Mouse (Mus musculus) heart, adult 8-10 months (tissue): ENCODE data around the gene Ppm1n. TPM values are rescaled to one million over a fixed set of nuclear protein-coding genes. Genes with fewer than 3 reads are reported as not detected.

Experiments used
- DNase-seq: peaks from one replicate; pipeline ENCODE4 v3.0.0; 2022; ENCODE audit warnings: low spot score
- total RNA-seq, 4 experiments: library from RNA; stranded (reverse); gene quantifications; 2 replicates each; pipeline ENCODE4 v1.2.4; 2022

Gene Ppm1n
- total RNA-seq, 4 experiments from 2014 or later: not detected

- DNase-seq: peak; percentile 77
Observed at GRCm38 (mm10) chr7:19307739-19308453, 28.0 kb upstream of the Ppm1n start.

- DNase-seq: no peak
Observed at GRCm38 (mm10) chr7:19306819-19307738, 27.2 kb upstream of the Ppm1n start.

- DNase-seq: no peak
Observed at GRCm38 (mm10) chr7:19305796-19306765, 26.2 kb upstream of the Ppm1n start.

- no peak for DNase-seq
Observed at GRCm38 (mm10) chr7:19305413-19305735, 25.5 kb upstream of the Ppm1n start.

GRCm38 (mm10) chr7:19304501-19305412 lies 24.9 kb upstream of the Ppm1n start:
- DNase-seq: no peak

- DNase-seq: peak; percentile 71
Observed at GRCm38 (mm10) chr7:19303770-19304169, 23.9 kb upstream of the Ppm1n start.

GRCm38 (mm10) chr7:19303046-19303305 lies 23.1 kb upstream of the Ppm1n start:
- no peak for DNase-seq

- no peak for DNase-seq
Observed at GRCm38 (mm10) chr7:19302264-19303045, 22.6 kb upstream of the Ppm1n start.

GRCm38 (mm10) chr7:19301461-19302263 lies 21.8 kb upstream of the Ppm1n start:
- DNase-seq: no peak

- DNase-seq: peak; percentile 84
Observed at GRCm38 (mm10) chr7:19300501-19301421, 20.9 kb upstream of the Ppm1n start.

GRCm38 (mm10) chr7:19299194-19299593 lies 19.3 kb upstream of the Ppm1n start:
- DNase-seq: no peak

- DNase-seq: no peak
Observed at GRCm38 (mm10) chr7:19297794-19298193, 17.9 kb upstream of the Ppm1n start.

- DNase-seq: no peak
Observed at GRCm38 (mm10) chr7:19297034-19297433, 17.2 kb upstream of the Ppm1n start.

GRCm38 (mm10) chr7:19295503-19296185 lies 15.8 kb upstream of the Ppm1n start:
- peak; percentile 97 for DNase-seq

- peak; percentile 59 for DNase-seq
Observed at GRCm38 (mm10) chr7:19290969-19291596, 11.2 kb upstream of the Ppm1n start.

- DNase-seq: no peak
Observed at GRCm38 (mm10) chr7:19284763-19285162, 4.9 kb upstream of the Ppm1n start.

- no peak for DNase-seq
Observed at GRCm38 (mm10) chr7:19283406-19283804, 3.5 kb upstream of the Ppm1n start.
